Mouse (Mus musculus) hindbrain, embryonic 16.5 days (tissue): ENCODE data around the gene Ippk. TPM values are rescaled to one million over a fixed set of nuclear protein-coding genes. Genes with fewer than 3 reads are reported as not detected.

Experiments
- ATAC-seq: fragments of 200-750 bp; cut with Nextera tagmentation; 2 replicates; pipeline ENCODE4 v1.8.0; 2017; ENCODE audit warnings: moderate TSS enrichment, moderate library complexity
- H3K27ac ChIP-seq: fragments of 300-500 bp; sonication (generic); 2 replicates; pipeline ENCODE4 v1.5.1; 2014; ENCODE audit warnings: low read depth, mild to moderate bottlenecking, control low read depth, low read length, moderate library complexity
- H3K27me3 ChIP-seq: fragments of 300-500 bp; sonication (generic); replicated peaks from 2 replicates; pipeline ENCODE4 v1.6.1; 2014; ENCODE audit warnings: low read length; ENCODE audit not compliant: control insufficient read depth, insufficient read depth
- H3K36me3 ChIP-seq: fragments of 300-500 bp; sonication (generic); 2 replicates; pipeline ENCODE4 v1.6.1; 2014; ENCODE audit warnings: mild to moderate bottlenecking, low read length, moderate library complexity, mixed read lengths; ENCODE audit not compliant: control insufficient read depth, insufficient read depth
- H3K4me1 ChIP-seq: fragments of 300-500 bp; sonication (generic); 2 replicates; pipeline ENCODE4 v1.6.1; 2014; ENCODE audit warnings: low read depth, low read length; ENCODE audit not compliant: control insufficient read depth, insufficient read depth
- H3K4me2 ChIP-seq: fragments of 300-500 bp; sonication (generic); 2 replicates; pipeline ENCODE4 v1.6.1; 2014; ENCODE audit warnings: mild to moderate bottlenecking, low read length, control low read depth, moderate library complexity
- H3K4me3 ChIP-seq: fragments of 300-500 bp; sonication (generic); 2 replicates; pipeline ENCODE4 v1.5.1; 2014; ENCODE audit warnings: mild to moderate bottlenecking, low read length, control low read depth, moderate library complexity
- H3K9ac ChIP-seq: fragments of 300-500 bp; sonication (generic); 2 replicates; pipeline ENCODE4 v1.6.1; 2014; ENCODE audit warnings: low read depth, mild to moderate bottlenecking, control low read depth, low read length, moderate library complexity
- H3K9me3 ChIP-seq: fragments of 300-500 bp; sonication (generic); 2 replicates; pipeline ENCODE4 v1.6.1; 2014; ENCODE audit warnings: mild to moderate bottlenecking, low read length, moderate library complexity; ENCODE audit not compliant: control insufficient read depth
- WGBS: fragments of 180-500 bp; shearing (Covaris S2); extraction: QIAGEN DNeasy Blood & Tissue Kit; methylation state at CpG from one replicate; pipeline ENCODE4 v1.1.7; 2014; 5-methylcytosine and 5-hydroxymethylcytosine counted together
- polyA plus RNA-seq: library from polyadenylated mRNA; unstranded; fragments of >200 nt; fragmentation: Nextera tagmentation; extraction: Ambion mirVana; gene quantifications from 2 replicates; pipeline ENCODE4 v1.2.1, GENCODE M21; 2015

The Ippk gene
- polyA plus RNA-seq, 1 experiment from 2014 or later = 13.6 TPM

DNA sequence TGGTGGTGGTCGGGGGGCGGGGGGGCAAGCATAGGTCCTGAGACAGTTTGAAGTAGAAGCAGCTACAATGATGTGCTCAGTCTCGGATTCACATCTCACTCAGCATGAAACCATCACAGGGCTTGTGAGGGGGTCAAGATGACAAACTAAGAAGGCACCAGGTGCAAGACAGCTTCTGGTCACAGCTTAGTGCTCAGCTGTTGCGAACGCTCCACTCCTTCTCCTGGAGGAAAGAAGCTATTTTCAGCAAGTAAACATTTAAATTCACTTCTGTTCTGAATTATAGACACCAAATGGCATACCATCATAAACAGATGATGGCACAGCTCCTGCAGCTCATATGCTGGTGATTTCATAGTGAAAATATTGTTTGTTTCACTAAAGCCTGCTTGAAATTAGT lies 64.3 kb downstream of the Ippk start:
- H3K27me3 ChIP-seq = no peaks in the 10 kb centered on the region
- H3K36me3 ChIP-seq = no peaks in the 10 kb centered on the region
- no peak overlapping the region for H3K4me3 ChIP-seq
- no peak overlapping the region for H3K27ac ChIP-seq
- 76% methylated on average over 5 of the region's 5 CpGs for WGBS
- no peak overlapping the region for H3K9ac ChIP-seq
- no peak for ATAC-seq
- no peaks in the 10 kb centered on the region for H3K9me3 ChIP-seq
- no peak overlapping the region for H3K4me2 ChIP-seq
- H3K4me1 ChIP-seq = no peaks in the 10 kb centered on the region

GRCm38 (mm10) chr13:49492376-49493368 lies 71.6 kb downstream of the Ippk start, which contains the start of gene Tes3-ps:
Gene Tes3-ps (plus strand): TSS chr13:49493318.
- Histone ChIP-seq H3K27me3 (no peaks in the 10 kb centered on the region), H3K4me1 (no peaks in the 10 kb centered on the region), H3K9me3 (no peaks in the 10 kb centered on the region), H3K27ac (no peak within 1 kb of the TSS), H3K4me3 (no peak within 1 kb of the TSS), H3K4me2 (no peak within 1 kb of the TSS), H3K36me3 (no peaks in the 10 kb centered on the region), H3K9ac (no peak within 1 kb of the TSS)
- no peak for ATAC-seq
- WGBS = 83% methylated on average over 6 of the region's 6 CpGs

- Histone ChIP-seq H3K4me3 (no peak within 1 kb of the TSS), H3K9ac (no peak within 1 kb of the TSS), H3K27ac (no peak within 1 kb of the TSS), H3K27me3 (no peaks in the 10 kb centered on the region), H3K36me3 (no peaks in the 10 kb centered on the region), H3K9me3 (no peaks in the 10 kb centered on the region), H3K4me2 (no peak within 1 kb of the TSS), H3K4me1 (no peaks in the 10 kb centered on the region)
- 44% methylated on average over 4 of the region's 4 CpGs for WGBS
- ATAC-seq = no peak
These were observed 83.5 kb downstream of the Ippk start, which contains the start of gene Ecm2 for GRCm38 (mm10) chr13:49504510-49504909. Gene Ecm2 (plus strand): TSS chr13:49504810.

- WGBS = 90% methylated on average over 4 of the region's 4 CpGs
- Histone ChIP-seq H3K27ac (no peak overlapping the region), H3K4me1 (no peaks in the 10 kb centered on the region), H3K36me3 (no peaks in the 10 kb centered on the region), H3K4me3 (no peak overlapping the region), H3K9me3 (no peaks in the 10 kb centered on the region), H3K27me3 (no peaks in the 10 kb centered on the region), H3K9ac (no peak overlapping the region), H3K4me2 (no peak overlapping the region)
- no peak for ATAC-seq
These were observed 84.7 kb downstream of the Ippk start for GRCm38 (mm10) chr13:49505776-49506175.

GRCm38 (mm10) chr13:49507176-49507575 lies 86.1 kb downstream of the Ippk start:
- Histone ChIP-seq H3K27ac (no peak overlapping the region), H3K9me3 (no peaks in the 10 kb centered on the region), H3K4me1 (no peaks in the 10 kb centered on the region), H3K36me3 (no peaks in the 10 kb centered on the region), H3K4me2 (no peak overlapping the region), H3K27me3 (no peaks in the 10 kb centered on the region), H3K4me3 (no peak overlapping the region), H3K9ac (no peak overlapping the region)
- WGBS = 76% methylated on average over 3 of the region's 3 CpGs
- no peak for ATAC-seq

Other genes with a start within 250 kb of the Ippk start
- 35.5 and 40.2 TPM in 2 replicates for gene Ninj1, start 233.8 kb upstream of the Ippk start, polyA plus RNA-seq
- 37.7 and 38.8 TPM in 2 replicates for gene Card19, start 205.2 kb upstream of the Ippk start, polyA plus RNA-seq
- gene Susd3, start 172.5 kb upstream of the Ippk start, polyA plus RNA-seq = 0.56 and 0.85 TPM in 2 replicates
- 1.6 TPM in 2 replicates for gene Fgd3, start 100.9 kb upstream of the Ippk start, polyA plus RNA-seq
- 25.3 and 30.5 TPM in 2 replicates for gene Bicd2, start 79.7 kb upstream of the Ippk start, polyA plus RNA-seq
- gene Tes3-ps, start 72.1 kb downstream of the Ippk start, polyA plus RNA-seq = 0.55 and 1.2 TPM in 2 replicates
- 2.6 and 2.7 TPM in 2 replicates for gene Ecm2, start 83.6 kb downstream of the Ippk start, polyA plus RNA-seq
- gene Aspn, start 123.2 kb downstream of the Ippk start, polyA plus RNA-seq = 0.84 and 5.3 TPM in 2 replicates
- 1.1 and 1.3 TPM in 2 replicates for gene Omd, start 161.2 kb downstream of the Ippk start, polyA plus RNA-seq
- gene Ogn, start 186.8 kb downstream of the Ippk start, polyA plus RNA-seq = 14.1 and 18.9 TPM in 2 replicates
- gene Cenpp, start 231.5 kb downstream of the Ippk start, polyA plus RNA-seq = 5.7 and 7.9 TPM in 2 replicates
- 13.2 and 14.7 TPM in 2 replicates for gene Nol8, start 231.8 kb downstream of the Ippk start, polyA plus RNA-seq